ENCODE assay signal across 10 mouse cellular contexts in genomic region chr2:165211426-165212079, GRCm38 (mm10). TPM values are rescaled to one million over a fixed set of nuclear protein-coding genes. Genes with fewer than 3 reads are reported as not detected.
DNase-seq lines count a peak whose midpoint lies in the region; ATAC-seq lines count a peak whose summit lies in the region.
"Had no signal": no experiment of that assay in that cellular context is flagged by ENCODE, and none has a peak within 500 bp of the region (broad histone marks: within the 10 kb centered on the region; RNA-seq: fewer than 3 reads in every experiment).

No protein-coding gene starts in this region.

- peaks cover 54% of the 10 kb centered on the region for H3K4me1 ChIP-seq in hindbrain, embryonic 12.5 days
- peaks cover 40% of the 10 kb centered on the region for H3K4me1 ChIP-seq in midbrain, embryonic 16.5 days (ENCODE audit: control insufficient read depth, insufficient read depth, low read length)

- no peaks in the 10 kb centered on the region for H3K9me3 ChIP-seq in hindbrain, embryonic 12.5 days (replicated peaks)
- no peaks in the 10 kb centered on the region for H3K9me3 ChIP-seq in midbrain, embryonic 16.5 days (replicated peaks; ENCODE audit: control insufficient read depth, low read length, poor library complexity, severe bottlenecking)

- H3K36me3 ChIP-seq in hindbrain, embryonic 12.5 days: no peaks in the 10 kb centered on the region
- no peaks in the 10 kb centered on the region for H3K36me3 ChIP-seq in midbrain, embryonic 16.5 days (ENCODE audit: control insufficient read depth, insufficient read depth, low read length)

- peaks cover 48% of the 10 kb centered on the region for H3K27me3 ChIP-seq in hindbrain, embryonic 12.5 days
- peaks cover 5% of the 10 kb centered on the region; the same call in 1 of the 2 replicates for H3K27me3 ChIP-seq in midbrain, embryonic 16.5 days (ENCODE audit: control insufficient read depth, insufficient read depth, low read depth, low read length)

- peak overlapping the region; percentile 77 for H3K27ac ChIP-seq in hindbrain, embryonic 12.5 days
- peak overlapping the region; percentile 54 for H3K27ac ChIP-seq in midbrain, embryonic 16.5 days (ENCODE audit: low read length)
- H3K27ac ChIP-seq: heart, adult 2 months had no signal

- WGBS in hindbrain, embryonic 12.5 days: under 1% methylated on average over 20 of the region's 20 CpGs
- WGBS in midbrain, embryonic 16.5 days: 2% methylated on average over 20 of the region's 20 CpGs

- peak overlapping the region; percentile 20; the same call in 1 of the 2 replicates for H3K9ac ChIP-seq in hindbrain, embryonic 12.5 days
- H3K9ac ChIP-seq in midbrain, embryonic 16.5 days (ENCODE audit: low read depth, low read length): peak overlapping the region; percentile 10; the same call in 1 of the 2 replicates

- H3K4me3 ChIP-seq in hindbrain, embryonic 12.5 days: no peak overlapping the region
- no peak overlapping the region for H3K4me3 ChIP-seq in midbrain, embryonic 16.5 days (ENCODE audit: low read depth, low read length)
- H3K4me3 ChIP-seq: heart, adult 2 months had no signal

- DNase-seq in ES-CJ7 (ENCODE audit: low read depth, low spot score): peak; percentile 47
- DNase-seq in embryo, embryonic 10.5 days (ENCODE audit: low spot score): peak; percentile 69
- DNase-seq in layer of hippocampus, postnatal 14 days (ENCODE audit: low spot score in 2 of 2): no peak
- no peak for DNase-seq in adrenal gland, postnatal 10 days
- no peak for DNase-seq in ovary, adult 18-20 months (ENCODE audit: low spot score)
- DNase-seq: cerebellum, postnatal 36 days; heart, adult 2 months; kidney, adult 2 months had no signal

- peak overlapping the region; percentile 34 for H3K4me2 ChIP-seq in hindbrain, embryonic 12.5 days (replicated peaks)
- peak overlapping the region; percentile 36 for H3K4me2 ChIP-seq in midbrain, embryonic 16.5 days (ENCODE audit: low read length)

- ATAC-seq in hindbrain, embryonic 12.5 days (ENCODE audit: low FRiP score): peak; percentile 38
- peak; percentile 6; the same call in 1 of the 2 replicates for ATAC-seq in midbrain, embryonic 16.5 days

RNA-seq across cellular contexts. Expression of gene Cdh22, which starts 23.1 kb away (rescaled TPM):
- 12.3 and 13.5 TPM in 2 replicates for polyA plus RNA-seq in hindbrain, embryonic 12.5 days (2016; fragmentation: Nextera tagmentation; extraction: Ambion mirVana)
- 13.9 and 15.4 TPM in 2 replicates for polyA plus RNA-seq in midbrain, embryonic 16.5 days (2015; fragmentation: Nextera tagmentation; extraction: Ambion mirVana)
- total RNA-seq in layer of hippocampus, postnatal 14 days (2021): 10 to 100 TPM in 1 of 2 experiments, 1 to 10 TPM in 1; 9.5 to 12.7 TPM
- total RNA-seq in adrenal gland, postnatal 10 days (2021): 1 to 10 TPM; 1.1 to 1.2 TPM

Comparison
In these comparisons a context has a peak if more than half of its experiments do, and no peak if none do; other contexts are left out.
1. DNase-seq: peak in ES-CJ7 (single experiment) and embryo, embryonic 10.5 days (single experiment); none in layer of hippocampus, postnatal 14 days (0 of 2), adrenal gland, postnatal 10 days (single experiment) and ovary, adult 18-20 months (single experiment).
2. RNA of gene Cdh22, which starts 23.1 kb away (total RNA-seq): 9.5 to 12.7 TPM in layer of hippocampus, postnatal 14 days; 1.1 to 1.2 TPM in adrenal gland, postnatal 10 days; every median in the first group is over 4 times any median in the second.